Mouse (Mus musculus) retina, adult 2 months (tissue): ENCODE data around the gene Tmem233.

Experiments
- DNase-seq: peaks from one replicate; pipeline ENCODE4 v3.0.0-alpha.2; 2012; ENCODE audit warnings: low read depth, low spot score

Gene Tmem233

DNA sequence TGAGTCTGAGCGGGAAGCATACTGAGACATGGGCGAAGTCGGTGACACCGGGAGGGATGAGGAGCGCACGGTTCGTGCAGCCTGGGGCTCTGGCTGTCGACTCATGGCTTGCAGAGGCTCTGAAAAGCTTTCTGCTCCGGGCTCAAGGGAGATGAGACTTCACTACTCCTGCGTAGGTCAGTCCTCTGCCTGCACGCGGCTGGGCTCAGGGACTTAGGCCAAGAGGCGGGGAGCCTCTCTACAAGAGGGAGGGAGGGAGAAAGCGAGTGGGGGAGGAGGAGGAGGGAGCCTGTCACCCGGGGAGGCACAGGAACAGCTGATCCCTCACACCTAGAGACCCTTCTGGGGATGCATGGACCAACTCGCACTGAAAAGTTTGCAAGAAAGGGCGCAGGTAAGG lies at the start of gene Tmem233:
Tmem233 (minus strand) TSS at position 164 of the 400 bp plus-strand sequence.
- no peak for DNase-seq

DNA sequence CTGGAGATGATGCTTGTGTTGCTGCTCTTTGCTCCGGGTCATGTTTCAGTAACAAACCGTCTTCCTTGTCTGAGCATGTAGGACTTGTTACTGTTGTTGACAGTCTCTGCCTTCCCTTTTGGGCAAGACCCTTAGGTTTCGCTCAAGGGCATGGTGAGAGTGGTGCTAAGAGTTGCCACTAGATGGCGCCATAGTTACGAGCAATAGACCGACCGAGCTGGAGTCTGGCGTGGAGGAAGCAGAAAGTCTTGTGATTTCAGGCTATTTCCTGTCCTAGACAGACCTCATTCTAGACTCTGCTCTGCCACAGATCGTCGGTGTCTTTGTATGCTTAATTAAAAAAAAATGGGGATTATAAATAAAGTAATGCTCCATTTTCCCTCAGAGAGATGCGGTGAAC lies 40.3 kb upstream of the Tmem233 start:
- peak; percentile 47 for DNase-seq

DNA sequence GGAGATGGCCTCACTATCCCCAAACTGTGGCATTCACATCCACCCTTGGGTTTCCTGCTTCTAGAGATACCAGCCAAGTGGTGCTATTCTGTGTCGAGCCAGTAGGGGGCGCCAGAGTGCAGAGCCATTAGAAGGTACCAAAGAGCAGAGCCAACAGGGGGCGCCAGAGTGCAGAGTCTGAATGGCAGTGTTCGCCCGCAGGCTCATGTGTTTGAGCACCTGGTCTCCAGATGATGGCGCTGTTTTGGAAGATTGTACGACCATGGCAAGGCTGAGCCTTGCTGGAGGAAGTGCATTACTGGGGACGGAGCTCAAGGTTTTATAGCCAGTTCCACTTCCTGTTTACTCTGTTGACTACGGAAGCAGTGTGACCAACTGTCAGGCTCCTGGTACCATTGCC lies 33.5 kb upstream of the Tmem233 start:
- DNase-seq = peak; percentile 38

DNA sequence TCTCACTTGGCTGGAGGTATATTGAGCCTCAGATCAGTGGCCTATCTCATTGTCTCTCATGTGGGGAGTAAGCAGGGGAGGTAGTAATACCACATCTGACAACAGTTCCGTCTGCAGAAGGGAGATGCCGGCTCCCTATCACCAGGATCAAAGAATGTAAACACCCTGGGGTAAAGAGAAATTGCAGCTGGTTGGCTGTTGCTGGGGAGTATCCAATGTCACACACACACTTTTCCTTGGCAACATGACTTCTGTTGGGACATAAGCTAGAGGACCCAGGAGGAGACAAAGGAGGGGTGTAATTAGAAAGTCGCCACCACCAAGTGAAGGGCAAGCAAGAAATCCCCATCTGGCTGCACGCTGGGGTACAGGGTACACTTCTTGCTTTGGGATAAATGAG lies 33.1 kb upstream of the Tmem233 start:
- no peak for DNase-seq

DNA sequence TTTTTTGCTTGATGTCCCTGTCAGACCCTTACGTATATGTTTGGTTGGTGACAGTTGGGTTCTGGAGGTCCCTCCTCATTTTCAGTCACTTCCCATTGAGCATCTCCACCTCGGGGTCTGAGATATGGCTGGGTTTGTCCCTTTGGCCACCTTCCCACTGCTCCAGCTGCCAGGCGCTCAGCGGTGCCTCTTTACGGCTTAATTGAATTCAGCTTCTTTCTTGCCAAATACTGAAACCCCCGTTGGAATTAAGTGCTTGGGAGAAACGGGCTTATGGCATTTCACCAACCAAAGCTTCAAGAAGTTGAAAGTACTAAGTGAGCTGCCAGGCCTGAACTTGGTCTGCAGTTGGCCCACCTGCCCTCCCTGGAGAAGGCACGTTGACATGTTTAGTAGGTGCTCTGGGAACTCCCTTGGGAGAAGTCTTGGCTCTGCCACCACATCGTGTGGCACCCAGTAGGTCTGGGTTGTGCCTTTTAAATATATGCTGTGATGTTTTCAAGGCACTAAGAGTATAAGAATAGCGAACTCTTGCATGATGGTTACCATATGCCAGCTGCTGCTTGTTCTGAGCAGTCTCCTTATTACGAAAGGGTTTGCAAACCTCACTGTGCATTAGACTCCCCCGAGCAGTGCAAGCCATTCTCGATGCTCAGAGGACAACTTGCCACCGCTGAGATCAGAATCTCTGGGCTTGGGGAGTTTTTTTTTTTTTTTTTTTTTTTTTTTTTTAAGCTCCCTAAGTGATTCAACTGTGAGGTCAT lies 32.2 kb upstream of the Tmem233 start:
- DNase-seq = no peak

DNA sequence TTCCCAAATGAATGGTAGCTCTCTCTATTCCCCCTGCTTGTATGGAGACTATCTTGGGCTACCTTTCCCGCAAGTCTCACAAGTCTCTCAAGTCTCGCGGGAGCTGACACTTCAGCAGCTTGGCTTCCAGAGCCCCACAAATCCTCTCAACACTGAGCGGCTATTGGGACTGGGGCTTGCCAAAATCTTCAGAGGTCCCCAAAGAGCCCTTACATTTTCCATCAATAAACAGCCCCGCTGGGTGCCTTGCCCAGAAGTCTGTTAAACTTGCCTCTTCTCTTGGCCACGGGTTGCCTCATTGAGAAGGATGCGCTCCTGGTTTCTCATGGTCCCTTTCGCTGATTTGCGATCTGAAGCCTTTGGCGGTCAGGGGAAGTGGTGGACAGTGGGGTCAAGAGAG lies 25.6 kb upstream of the Tmem233 start:
- DNase-seq = no peak

DNA sequence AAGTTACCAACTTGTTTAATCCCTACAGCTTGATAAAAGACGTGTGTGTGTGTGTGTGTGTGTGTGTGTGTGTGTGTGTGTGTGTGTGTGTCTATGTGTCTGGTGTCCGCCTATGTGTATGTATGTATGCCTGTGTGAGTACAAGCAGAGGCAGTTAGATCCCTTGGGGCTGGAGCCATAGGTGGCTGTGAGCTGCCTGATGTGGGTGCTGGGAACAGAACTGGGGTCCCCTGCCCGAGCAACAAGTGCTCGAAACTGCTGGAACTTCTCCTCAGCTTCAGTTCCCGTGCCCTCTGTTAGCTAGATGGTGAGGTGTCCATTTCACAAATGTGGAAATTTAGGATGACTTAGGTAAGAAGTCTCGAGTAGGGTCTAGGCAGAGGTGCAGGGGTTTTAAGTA lies 1.2 kb upstream of the Tmem233 start:
- DNase-seq = no peak

DNA sequence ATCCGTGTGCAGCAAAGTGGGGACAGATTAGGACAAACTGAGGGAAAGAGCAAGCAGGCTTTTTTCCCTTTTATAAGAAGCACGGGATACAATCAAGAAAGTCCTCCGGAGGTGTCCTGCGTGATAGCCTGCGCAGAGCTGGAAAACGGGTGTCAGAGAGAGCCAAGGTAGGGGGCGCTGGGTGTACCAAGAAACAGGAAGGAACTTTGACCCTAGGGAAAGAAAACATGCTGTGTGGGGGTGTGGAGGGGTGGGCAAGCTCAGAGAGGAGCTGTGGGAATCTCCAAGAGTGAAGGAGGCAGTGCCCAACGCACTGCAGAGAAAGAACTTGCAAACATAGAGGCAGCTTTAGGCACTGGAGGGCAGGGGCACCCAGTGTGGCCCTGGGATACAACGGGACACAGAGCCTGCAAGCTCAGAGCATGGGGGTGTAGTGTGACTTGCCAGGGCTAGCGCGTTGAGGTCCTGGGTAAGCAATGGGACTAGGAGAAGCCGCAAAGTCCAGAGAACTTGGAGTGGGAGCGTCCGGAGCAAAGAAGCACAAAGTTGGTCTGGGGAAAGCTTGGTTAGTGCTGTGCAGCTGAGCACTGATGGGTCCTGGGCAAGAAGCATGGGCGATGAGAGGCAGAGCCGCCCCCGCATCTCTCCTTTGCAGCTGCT lies 673 bp downstream of the Tmem233 start:
- DNase-seq = no peak

DNA sequence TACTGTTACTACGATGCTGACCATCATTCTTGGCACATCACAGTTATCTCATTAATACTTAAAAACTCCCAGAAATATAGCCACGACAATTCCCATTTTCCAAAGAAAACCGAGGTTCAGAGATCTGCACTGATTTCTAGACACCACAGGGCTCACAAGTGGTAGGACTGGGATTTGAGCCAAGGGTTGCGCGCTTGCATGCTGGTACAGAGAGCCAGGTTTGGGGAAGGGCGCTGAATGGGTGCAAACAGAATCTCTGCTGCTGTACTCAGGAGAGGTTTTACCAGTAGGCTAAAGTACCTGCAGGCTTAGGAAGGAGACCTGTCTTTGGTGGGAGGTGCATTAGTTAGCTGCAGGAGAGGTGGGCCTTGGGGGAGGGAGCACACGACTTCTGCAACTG lies 1.4 kb downstream of the Tmem233 start:
- DNase-seq = no peak

DNA sequence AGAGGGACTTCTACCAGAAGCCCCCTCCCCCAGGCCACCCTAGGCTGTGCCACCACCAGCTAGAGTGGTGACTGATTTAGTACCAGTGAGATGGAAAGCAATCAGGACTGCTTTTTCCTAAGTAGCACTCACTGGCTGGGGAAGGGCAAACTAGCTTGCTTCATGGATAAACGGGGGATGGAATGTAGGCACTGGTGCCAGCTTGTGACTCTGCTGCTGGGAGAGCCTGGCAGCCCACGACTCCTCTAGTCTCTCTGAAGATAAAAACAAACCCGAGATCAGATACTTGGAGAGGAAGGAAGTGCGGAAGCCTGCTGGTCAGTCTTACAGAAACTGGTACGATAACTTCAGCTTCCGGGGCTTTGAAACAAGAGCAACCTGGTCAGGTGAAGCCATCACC lies 2.3 kb downstream of the Tmem233 start:
- no peak for DNase-seq

DNA sequence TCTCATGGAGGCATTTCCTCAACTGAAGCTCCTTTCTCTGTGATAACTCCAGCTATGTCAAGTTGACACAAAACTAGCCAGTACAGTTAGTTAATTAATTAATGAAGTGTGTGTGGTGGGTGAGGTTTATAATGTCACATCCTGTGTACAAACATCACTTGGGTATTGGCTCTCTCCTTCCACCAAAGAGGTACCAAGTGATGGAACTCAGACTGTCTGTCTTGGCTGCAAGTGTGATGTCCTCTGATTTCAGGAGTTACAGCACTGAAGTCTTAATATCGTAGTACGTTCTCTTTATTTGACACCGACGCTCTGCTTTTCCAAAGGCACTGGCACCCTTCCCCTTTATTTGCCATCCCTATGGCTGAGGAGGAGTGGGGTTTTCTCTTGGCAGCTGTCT lies 13.4 kb downstream of the Tmem233 start:
- DNase-seq = no peak

DNA sequence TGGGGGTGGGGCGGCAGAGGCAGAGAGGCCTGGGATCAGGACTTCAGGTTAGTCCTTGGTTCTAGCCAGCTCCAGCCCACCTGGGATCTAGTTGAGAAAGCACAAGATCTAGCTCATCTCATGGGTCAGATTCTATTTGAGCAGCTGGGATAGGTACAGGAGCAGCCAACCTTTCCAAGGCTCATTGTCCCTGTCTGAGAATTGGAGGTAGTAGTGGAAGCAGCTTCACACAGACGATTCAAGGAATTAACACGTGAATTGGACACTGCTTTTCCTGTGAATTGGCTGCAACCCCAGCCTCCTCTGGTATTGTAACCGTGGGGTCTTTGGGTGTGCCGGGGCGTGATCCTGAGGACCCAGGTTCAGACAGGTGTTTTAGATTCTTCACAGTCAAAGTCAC lies 30.2 kb downstream of the Tmem233 start:
- DNase-seq = no peak

DNA sequence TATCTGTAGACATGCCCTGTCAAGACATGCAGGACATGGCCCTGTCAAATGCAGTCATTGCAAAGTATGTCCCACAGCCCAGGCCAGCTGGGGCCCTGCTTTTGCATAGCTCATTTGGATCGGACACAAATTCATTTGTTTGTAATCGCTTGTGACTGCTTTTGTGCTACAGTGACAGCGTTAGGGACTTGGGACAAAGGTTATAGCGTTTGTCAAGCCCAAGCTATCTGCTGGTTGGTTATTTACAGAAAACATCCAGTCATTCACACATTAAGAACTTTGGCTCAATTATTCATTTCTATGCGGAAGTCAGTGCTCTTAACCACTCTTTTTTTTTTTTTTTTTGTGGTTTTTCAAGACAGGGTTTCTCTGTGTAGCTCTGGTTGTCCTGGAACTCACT lies 30.9 kb downstream of the Tmem233 start:
- DNase-seq = no peak

DNA sequence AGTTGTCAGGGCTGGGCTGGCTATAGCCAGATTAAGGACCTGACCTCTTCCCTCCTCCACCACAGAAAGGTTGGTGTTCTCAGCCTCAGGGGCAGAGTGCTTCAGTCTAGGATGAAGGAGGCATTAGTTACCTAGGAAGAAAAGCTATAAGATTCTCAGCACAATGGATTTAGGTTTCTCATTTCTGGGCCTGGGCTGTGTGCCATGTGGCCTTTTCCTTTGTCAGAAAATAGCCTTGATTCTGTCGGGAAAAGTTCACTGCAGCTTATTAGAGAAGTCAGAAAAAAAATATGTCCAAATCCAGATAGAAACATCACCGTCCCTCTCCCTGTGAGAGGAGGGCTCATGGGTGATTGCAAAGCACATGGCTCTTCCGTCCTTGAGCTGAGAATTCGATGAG lies 33.2 kb downstream of the Tmem233 start:
- no peak for DNase-seq

DNA sequence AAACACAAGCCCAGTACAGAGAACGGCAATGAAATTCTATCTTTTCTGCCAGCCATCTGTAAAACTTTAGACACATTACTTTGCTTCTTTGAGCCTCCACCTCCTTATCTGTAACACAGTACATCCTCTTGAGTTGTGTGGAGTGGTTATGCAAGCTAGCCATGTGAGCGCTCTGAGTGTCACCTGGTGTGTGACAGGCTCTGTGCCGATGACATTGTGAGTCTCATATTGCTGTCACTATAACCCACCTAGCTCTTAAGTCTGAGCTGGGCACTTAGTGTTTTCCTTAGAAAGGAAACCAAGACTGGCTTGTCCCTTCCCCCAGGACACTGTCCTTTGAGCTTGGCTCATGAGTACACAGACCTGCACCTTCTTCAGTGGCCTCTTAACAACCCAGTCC lies 34.7 kb downstream of the Tmem233 start:
- no peak for DNase-seq

DNA sequence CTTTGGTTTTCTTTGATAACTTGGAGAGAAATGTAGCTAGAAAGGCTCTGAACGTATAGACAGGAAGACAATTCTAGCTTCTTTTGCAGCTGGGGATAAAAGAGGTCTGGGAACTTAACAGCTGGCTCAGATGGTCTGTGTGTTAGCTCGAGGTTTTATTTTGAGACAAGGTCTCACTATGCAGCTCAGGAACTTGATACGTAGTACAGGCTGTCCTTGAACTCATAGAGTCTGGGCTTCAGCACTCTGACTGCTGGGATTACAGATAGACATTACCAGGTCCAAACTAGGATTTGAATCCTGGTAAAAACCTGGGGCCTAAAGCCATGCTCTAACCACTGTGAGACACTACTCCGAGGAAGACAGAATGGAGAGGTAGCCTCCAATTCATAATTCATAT lies 36.8 kb downstream of the Tmem233 start:
- DNase-seq = no peak

DNA sequence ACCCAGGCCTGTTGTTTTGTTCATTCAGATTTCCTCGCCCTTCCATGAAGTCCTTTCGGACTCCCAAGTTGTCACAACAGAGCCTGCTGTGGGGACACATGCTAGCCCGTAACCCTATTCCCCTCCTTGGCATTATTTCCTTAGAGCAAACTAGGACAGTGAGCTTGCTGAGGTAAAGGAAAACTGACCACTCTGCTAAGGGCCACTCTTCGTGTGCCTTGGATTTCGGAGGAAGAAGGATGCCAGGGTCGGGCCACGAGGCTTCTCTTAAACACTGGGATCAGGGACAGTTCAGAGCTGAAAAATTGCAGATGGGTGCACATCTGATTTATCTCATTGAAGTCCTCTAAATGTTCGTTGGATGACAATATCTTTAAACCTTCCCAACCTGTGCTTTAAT lies 37.5 kb downstream of the Tmem233 start:
- no peak for DNase-seq

DNA sequence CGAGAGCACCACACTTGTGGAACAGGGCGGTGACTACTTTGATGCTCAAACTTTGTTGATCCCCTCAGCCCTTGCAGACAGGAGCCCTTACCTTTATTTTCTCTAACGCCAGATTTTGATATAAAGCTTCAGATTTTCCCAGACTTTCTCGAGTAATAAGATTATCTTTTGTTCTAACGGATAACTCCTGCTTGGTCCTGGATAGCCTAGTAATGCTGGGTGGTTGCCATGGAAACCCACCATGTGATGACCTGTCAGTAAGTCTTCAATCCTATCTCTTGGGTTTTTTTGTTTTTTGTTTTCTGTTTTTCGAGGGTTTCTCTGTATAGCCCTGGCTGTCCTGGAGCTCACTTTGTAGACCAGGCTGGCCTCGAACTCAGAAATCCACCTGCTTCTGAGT lies 40.8 kb downstream of the Tmem233 start:
- no peak for DNase-seq

DNA sequence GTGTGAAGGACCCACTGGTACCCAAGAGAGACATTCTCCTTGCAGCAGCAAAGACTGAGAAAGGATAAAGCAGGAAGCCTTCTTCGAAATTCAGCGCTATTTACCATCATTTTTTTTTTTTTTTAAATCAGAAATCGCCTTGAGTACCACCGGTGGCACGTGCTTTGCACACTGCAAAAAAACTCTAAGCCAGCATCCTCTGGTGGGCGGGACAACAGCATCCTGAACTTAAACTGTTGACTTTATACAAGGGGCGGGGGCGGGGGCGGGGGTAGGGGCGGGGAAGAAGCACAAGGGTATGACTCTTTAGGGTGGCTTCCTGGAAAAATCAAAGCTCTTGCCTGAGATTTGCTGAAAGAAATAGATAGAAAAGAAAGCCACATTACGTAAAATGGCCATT lies 43.3 kb downstream of the Tmem233 start:
- DNase-seq = no peak

DNA sequence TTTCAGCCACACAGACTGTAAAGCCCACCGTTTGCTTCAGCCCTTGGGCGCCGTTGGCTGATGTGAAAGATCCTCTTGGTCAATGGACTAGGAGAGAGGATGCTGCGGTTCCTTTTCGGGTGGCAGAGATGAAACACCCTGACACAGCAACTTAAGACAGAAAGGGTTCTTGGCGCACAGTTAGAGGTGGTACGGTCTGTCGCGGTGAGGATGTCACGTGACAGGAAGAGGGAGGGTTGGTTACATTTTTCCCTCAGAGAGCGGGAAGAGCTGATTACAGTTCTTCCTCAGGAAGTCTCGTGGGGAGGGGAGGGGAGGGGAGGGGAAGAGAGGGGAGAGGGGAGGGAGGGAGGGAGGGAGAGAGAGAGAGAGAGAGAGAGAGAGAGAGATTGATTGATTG lies 45.3 kb downstream of the Tmem233 start:
- DNase-seq = no peak

DNA sequence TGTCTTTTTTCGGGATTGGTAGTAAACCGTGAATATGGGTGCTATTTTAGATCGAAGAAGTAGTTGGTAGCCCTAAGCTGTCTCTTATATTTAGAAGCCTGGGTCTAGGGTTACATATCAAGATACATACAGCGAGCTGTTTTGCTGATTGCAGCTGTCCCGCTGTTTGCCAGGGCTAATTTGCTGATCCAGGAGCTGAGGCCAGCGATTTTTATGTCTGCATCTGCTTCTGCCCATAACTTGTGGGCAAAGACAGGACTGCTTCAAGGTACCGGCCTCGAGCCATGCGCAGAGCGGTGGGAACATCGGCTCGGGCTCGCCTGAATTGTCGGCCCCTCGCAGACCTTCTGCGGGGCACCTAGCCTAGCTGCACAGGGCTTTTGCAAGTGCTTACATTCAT lies 46.6 kb downstream of the Tmem233 start:
- DNase-seq = no peak

DNA sequence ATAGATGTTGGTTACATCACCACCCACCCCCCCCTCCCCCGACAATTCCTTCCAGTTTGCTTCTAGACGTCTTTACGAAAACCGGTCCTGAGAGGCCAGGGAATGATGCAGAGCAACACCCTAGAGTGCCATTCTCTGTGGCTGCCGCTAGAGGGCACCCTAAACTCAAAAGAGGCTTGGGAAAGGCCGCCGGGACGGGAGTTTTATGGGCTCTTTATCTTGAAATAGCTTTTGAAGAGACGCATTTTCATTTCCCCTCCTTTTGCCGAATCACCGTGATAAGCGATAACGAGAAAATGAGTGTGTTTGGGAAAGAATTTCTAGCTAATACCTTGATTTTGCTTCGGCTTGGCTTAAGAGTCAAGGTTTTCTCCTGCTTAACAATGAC lies 51.9 kb downstream of the Tmem233 start:
- DNase-seq = no peak

DNA sequence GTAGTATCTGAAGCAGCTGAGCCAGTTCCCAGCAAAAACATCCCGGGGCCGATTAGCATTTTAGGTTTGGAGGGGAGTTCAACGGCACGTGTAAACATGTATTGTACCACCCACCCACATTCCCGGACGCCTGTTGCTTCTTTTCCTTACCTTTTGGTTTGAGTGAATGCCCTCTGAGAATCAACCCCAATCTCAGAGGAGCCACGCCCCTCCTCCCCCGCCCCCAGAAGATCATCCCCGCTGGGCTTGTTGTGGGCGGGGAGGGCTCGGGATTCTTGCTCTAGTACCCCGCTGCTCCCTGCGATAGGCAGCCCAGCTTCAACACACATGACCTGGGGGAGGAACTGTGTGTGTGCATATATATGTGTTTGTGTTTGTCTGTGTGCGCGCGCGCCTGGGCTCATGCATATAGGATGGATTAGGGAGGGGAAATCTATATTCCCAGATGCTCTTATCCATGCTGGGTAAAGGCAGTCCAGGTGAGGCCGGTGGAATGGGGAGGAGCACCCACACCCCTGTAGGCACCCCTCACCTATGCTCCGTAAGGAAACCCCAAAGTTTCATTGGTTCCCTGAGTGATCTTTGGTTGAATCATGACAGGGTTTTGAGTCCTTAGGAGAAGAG lies 52.4 kb downstream of the Tmem233 start:
- DNase-seq = no peak
